Mouse (Mus musculus) erythroid progenitor cell, adult 5-6 weeks (primary cell): Measurements from ENCODE around the gene Mum1. TPM values are rescaled to one million over a fixed set of nuclear protein-coding genes. Genes with fewer than 3 reads are reported as not detected.

Experiments
- ATAC-seq: replicated peaks from 2 replicates; pipeline ENCODE4 v1.8.0; 2016; ENCODE audit warnings: moderate number of reproducible peaks, mild to moderate bottlenecking, moderate TSS enrichment, inconsistent platforms; ENCODE audit not compliant: poor library complexity, low FRiP score, severe bottlenecking
- total RNA-seq, 2 experiments: library from RNA; stranded (forward) in 1 of 2; stranded (reverse) in 1 of 2; fragments of 150-400 nt in 1 of 2; fragments of 186-747, 209-891 nt in 1 of 2; gene quantifications; 2 replicates each; pipeline versions ENCODE4 v1.2.3 to v1.2.4; 2015 to 2017; ENCODE audit warnings: low replicate concordance in 2 of 2

Gene Mum1
- total RNA-seq, 2 experiments from 2014 or later: 59.5 to 74.2 TPM

GRCm38 (mm10) chr10:80264341-80265148 lies 38.3 kb downstream of the Mum1 start:
- ATAC-seq: peak; percentile 76

- ATAC-seq: no peak
These were observed 38.9 kb downstream of the Mum1 start for GRCm38 (mm10) chr10:80265149-80265486.

- ATAC-seq: no peak
These were observed 43.9 kb downstream of the Mum1 start for GRCm38 (mm10) chr10:80270099-80270498.

GRCm38 (mm10) chr10:80270734-80271181 lies 44.5 kb downstream of the Mum1 start:
- ATAC-seq: peak; percentile 44

GRCm38 (mm10) chr10:80271186-80271843 lies 45.1 kb downstream of the Mum1 start:
- no peak for ATAC-seq

DNA sequence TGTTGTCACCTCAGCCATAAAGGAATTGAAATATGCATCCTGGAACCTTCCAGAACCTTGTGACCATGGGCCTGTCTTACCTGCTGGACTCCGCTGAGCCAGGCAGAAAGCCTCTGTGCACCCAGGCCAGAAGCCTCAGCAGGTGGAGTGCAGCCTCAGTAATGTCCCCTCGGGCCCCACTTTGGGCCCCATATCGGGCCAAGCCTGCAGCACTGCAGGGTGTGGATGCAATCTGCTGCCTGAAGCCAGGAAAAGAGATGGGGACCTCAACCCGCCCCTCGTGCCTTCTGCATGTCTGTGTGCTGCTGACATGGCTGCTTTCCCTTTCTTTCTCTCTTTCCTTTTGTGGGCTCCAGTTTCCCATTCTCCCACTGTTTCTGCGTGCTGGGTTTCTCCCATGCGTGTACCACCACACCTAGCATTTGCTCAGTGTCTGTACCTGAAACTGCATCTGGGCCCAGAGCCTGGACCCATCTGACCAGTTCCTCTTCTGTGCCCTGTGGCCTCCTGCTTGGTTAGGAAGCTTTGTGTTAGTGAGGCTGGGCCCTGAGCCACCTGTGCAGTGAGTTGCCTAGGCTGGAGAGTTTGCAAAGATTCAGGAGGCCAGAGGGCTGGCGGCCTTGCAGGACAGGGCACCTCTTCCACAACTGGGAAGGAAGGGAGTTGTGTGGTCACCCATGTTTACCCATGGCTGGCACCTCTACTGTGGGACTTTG lies 45.8 kb downstream of the Mum1 start:
- ATAC-seq: no peak

- no peak for ATAC-seq
These were observed 47.6 kb downstream of the Mum1 start for GRCm38 (mm10) chr10:80273847-80274246.

GRCm38 (mm10) chr10:80276238-80276637 lies 50.0 kb downstream of the Mum1 start:
- ATAC-seq: no peak

DNA sequence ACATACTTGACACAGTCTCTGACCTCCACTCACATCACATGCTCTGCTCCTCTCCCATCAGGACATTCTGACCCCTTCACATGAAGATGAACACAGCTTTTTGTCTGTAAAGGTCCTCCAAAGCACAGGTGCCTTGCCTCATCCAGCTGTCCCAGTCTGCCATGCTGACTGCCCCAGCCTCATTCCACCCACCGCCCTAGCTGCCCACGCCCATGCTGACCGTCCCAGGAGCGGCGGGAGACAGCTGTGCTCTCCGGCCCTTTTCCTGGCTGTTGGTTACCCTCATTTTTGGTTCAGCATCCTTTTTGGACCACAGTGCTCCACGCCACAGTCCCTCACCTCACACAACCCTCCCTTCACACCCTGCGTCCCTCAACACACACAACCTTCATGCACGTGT lies 52.2 kb downstream of the Mum1 start:
- no peak for ATAC-seq

DNA sequence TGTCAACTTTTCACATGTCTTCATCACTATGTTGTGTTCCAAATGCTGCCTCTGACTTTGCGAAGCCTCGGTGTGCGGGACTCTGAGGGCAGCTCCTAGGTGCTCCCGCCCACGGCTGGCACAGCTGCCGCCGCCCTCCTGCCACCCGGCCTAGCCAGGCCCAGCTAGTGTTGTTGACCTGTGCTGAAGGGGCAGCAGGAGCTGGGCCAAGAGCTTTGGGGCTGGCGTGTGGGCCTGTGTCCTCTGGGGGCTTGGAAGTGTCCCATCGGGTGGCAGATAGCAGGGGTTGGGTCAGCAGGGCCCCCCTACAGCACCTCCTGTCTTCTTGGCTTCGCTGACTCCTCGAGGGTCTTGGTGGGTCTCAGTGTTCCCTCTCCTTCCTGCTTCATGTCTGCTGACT lies 53.0 kb downstream of the Mum1 start:
- ATAC-seq: no peak

DNA sequence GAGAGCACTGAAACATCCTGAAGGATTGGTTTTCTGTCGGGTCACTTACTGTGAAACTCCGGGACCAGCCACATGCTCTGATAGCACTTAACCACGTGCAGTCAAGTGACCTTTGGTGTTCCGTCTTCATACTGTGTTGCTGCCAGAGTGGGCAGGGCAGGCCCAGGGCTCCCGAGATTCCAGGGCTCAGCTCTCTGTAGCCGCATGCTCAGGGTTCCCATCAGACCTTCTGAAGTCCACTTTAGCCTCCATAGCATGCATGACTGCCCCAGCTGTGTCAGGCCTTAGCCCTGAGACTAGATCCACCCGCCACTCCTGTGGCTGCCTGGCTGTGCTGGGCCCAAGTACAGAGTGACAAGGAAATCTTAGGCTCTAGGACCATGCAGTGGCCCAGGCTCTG lies 55.1 kb downstream of the Mum1 start:
- ATAC-seq: no peak

DNA sequence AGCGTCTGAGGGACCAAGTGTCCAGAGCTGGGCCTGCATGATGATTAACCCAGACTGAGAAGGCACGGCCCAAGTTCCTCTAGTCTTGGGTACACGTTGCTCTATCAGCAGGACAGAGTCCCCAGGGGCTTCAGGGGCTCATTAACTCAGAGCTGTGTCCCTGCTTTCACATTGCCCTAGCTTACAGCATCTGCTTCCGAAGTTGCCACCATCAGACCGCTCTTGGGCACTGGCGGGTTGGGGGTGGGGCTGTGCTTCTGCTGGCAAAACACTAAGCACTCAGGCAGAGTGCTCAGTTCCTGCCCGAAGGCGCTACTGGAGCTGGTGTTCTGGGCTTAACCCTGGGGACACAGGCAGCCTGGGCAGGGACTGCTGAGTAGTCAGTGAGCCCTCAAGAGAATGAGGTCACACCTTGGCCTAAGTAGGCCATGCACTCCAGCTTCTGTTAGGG lies 55.7 kb downstream of the Mum1 start:
- ATAC-seq: no peak

GRCm38 (mm10) chr10:80282481-80283441 lies 56.5 kb downstream of the Mum1 start:
- ATAC-seq: no peak

DNA sequence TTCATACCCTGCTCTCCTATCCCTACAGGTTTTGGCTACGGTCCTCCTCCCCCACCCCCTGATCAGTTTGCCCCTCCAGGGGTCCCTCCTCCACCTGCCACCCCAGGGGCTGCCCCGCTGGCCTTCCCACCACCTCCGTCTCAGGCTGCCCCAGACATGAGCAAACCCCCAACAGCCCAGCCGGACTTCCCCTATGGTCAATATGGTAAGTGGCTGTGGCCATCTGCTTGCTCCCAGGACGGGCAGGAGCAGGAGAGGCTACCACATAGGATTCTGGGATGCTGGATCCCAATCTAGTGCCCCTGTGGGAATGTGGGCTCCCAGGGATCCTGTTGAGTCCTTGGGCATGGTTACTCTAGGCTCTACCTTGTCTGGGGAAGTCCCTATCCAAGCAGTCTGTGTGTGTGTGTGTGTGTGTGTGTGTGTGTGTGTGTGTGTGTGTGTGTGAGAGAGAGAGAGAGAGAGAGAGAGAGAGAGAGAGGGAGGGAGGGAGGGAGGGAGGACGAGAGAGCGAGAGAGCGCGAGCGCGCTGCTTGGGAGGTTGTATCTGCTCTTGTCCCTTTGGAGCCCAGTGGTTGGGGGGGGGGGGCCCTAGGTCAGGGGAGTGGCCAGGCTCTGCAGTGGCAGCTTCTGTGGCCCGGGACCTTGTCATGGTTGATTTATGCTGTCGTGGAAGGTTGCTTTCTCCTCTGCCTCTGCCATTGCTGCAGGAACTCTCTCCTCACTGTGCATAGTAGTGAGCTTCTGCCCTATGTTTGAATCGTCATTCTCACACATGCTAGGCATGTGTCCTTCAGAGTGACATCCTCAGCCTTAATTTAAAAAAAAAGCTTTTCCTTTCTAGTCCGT lies 59.2 kb downstream of the Mum1 start:
- ATAC-seq: no peak

- ATAC-seq: no peak
These were observed 61.9 kb downstream of the Mum1 start for GRCm38 (mm10) chr10:80288097-80288496.

DNA sequence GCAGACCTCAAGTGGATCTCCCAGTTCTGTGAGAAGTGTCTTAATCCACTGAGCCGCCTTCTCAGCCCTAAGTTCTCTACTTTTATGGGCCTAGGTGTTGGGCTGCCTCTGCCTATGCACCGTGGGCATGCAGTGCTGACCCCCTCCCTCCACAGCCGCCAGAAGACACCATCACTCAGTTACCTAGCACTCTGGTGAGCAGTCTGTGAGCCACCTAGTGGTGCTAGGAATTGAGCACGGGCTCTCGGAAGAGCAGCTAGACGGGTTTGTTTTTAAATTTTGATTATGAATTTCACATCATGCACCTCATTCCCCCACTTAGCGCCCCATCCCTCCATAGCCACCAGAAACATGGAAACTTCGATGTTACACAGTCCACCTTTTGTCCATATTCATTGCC lies 62.4 kb downstream of the Mum1 start:
- no peak for ATAC-seq

- ATAC-seq: peak; percentile 92
These were observed 66.3 kb downstream of the Mum1 start, which contains the start of gene Rps15 for GRCm38 (mm10) chr10:80292251-80293146. Rps15 (plus strand) TSS chr10:80292453.

DNA sequence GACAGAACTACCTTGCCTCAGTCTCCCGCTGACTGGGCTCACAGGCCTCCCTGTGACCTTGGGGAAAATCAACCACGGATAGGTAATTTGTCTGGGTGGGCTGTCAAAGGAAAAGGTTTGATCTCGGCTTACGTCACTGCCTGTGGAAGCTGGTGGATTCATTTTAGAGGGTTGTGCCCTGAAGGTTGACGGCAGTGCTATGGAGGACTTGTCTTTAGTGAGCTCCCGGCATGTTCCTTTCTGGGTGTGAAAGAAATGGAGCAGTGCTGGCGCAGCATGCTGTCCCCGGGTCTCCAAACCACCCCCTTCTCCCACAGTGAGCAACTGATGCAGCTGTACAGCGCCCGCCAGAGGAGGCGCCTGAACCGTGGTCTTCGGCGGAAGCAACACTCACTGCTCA lies 67.1 kb downstream of the Mum1 start:
- ATAC-seq: no peak
